24 mouse cellular contexts compared by ENCODE assay signal in genomic region chr2:18011226-18011625, GRCm38 (mm10). TPM values are rescaled to one million over a fixed set of nuclear protein-coding genes. Genes with fewer than 3 reads are reported as not detected.
"Had no signal": no experiment of that assay in that cellular context is flagged by ENCODE, and none has a peak within 500 bp of the region (broad histone marks: within the 10 kb centered on the region; RNA-seq: fewer than 3 reads in every experiment).

No protein-coding gene starts in this region.

- H3K27ac ChIP-seq: kidney, embryonic 15.5 days; left cerebral cortex, adult 2 months; liver, embryonic 13.5 days; midbrain, embryonic 12.5 days; midbrain, embryonic 15.5 days; neural tube, embryonic 13.5 days; stomach, embryonic 15.5 days had no signal

- H3K9me3 ChIP-seq: kidney, embryonic 15.5 days; liver, embryonic 13.5 days; midbrain, embryonic 12.5 days; midbrain, embryonic 15.5 days; neural tube, embryonic 13.5 days; stomach, embryonic 15.5 days had no signal

- H3K27me3 ChIP-seq: kidney, embryonic 15.5 days; liver, embryonic 13.5 days; midbrain, embryonic 12.5 days; midbrain, embryonic 15.5 days; neural tube, embryonic 13.5 days; stomach, embryonic 15.5 days had no signal

- H3K4me3 ChIP-seq: kidney, embryonic 15.5 days; left cerebral cortex, adult 2 months; liver, embryonic 13.5 days; midbrain, embryonic 12.5 days; midbrain, embryonic 15.5 days; myocyte; neural tube, embryonic 13.5 days; stomach, embryonic 15.5 days had no signal

- DNase-seq: kidney, adult 8-10 months; kidney, postnatal 10 days; kidney, postnatal 36 days; layer of hippocampus, postnatal 36 days; liver, embryonic 13.5 days; lung, adult 2 months; lung, postnatal 14 days; lung, postnatal 4 days; right cerebral cortex, postnatal 25 days; spleen, adult 18-20 months; thymus, postnatal 25 days had no signal

- H3K4me1 ChIP-seq: kidney, embryonic 15.5 days; liver, embryonic 13.5 days; midbrain, embryonic 12.5 days; midbrain, embryonic 15.5 days; neural tube, embryonic 13.5 days; stomach, embryonic 15.5 days had no signal

- H3K9ac ChIP-seq: kidney, embryonic 15.5 days; liver, embryonic 13.5 days; midbrain, embryonic 12.5 days; midbrain, embryonic 15.5 days; neural tube, embryonic 13.5 days; stomach, embryonic 15.5 days had no signal

- ATAC-seq: midbrain, embryonic 15.5 days had no signal

- H3K36me3 ChIP-seq: kidney, embryonic 15.5 days; liver, embryonic 13.5 days; midbrain, embryonic 12.5 days; midbrain, embryonic 15.5 days; neural tube, embryonic 13.5 days; stomach, embryonic 15.5 days had no signal

- H3K4me2 ChIP-seq: kidney, embryonic 15.5 days; liver, embryonic 13.5 days; midbrain, embryonic 12.5 days; midbrain, embryonic 15.5 days; neural tube, embryonic 13.5 days; stomach, embryonic 15.5 days had no signal

RNA-seq across cellular contexts. Expression of gene H2al2a, which starts 14.5 kb away (rescaled TPM):
- polyA plus RNA-seq: kidney, embryonic 15.5 days; limb, embryonic 11.5 days; limb, embryonic 14.5 days; liver, adult 2 months; liver, embryonic 13.5 days; liver, embryonic 16.5 days; lung, adult 2 months; lung, embryonic 16.5 days; midbrain, embryonic 12.5 days; midbrain, embryonic 15.5 days; myocyte; neural tube, embryonic 13.5 days; stomach, embryonic 15.5 days; thymus, postnatal 0 days had no signal
